Mouse (Mus musculus) induced T-regulatory cell, adult 2 months (primary cell): ENCODE measurements around the gene Mfsd4b3.

Experiments
- DNase-seq: peaks from one replicate; pipeline ENCODE4 v3.0.0-alpha.2; 2012; ENCODE audit warnings: low read depth

Gene Mfsd4b3

GRCm38 (mm10) chr10:39912616-39913015 lies 47.3 kb downstream of the Mfsd4b3 start:
- no peak for DNase-seq

- peak; percentile 41 for DNase-seq
Measured at GRCm38 (mm10) chr10:39908768-39909441, 51.0 kb downstream of the Mfsd4b3 start.

GRCm38 (mm10) chr10:39906799-39907658 lies 52.9 kb downstream of the Mfsd4b3 start:
- no peak for DNase-seq

DNA sequence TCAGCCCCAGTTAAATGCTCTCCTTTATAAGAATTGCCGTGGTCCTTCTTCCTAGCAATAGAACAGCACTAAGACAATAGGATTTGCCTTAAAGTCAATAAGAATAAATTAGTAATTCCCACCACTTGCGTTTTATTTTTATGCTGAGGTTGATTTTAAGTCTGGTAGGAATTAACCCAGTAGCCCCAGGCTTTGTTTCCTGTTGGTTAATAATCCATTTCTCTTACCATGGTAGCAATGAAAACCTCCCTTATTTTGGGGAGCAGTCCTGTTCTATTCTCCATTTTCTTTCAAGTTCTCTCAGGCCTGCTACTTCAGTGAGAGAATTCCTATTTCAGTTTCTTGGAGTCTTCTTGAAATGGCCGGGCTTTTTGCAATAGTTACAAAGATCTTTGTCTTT lies 55.8 kb downstream of the Mfsd4b3 start:
- no peak for DNase-seq

DNA sequence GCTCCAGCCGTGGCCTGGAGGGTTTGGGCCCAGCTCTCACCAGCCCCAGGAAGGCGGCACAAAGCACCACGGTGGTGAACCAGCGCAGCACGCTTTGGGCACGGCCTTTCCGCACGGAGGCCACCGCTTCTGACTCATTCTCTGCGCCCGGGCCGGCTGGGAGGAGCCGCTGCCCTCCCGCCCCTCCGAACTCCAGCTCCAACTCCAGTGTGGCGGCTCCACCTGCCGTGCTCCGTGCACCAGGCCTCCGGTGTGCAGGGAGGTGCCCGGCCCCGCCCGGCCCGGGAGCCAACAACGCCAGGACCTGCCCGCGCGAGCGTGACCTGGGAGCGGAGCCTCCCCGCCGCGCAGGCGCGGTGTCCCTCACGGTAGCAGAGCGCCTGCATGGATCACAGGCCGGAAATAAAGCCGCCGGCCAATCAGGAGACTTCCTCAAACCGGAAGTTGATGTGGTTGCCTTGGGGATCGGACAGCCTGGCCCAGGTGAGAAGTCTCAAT lies 61.0 kb downstream of the Mfsd4b3 start, which contains the start of gene Mfsd4b4:
Mfsd4b4 (minus strand) TSS at position 365 of the 498 bp plus-strand sequence.
- DNase-seq, result peak; percentile 91
